Mouse (Mus musculus) left cerebral cortex, postnatal 14 days (tissue): Measurements from ENCODE around the gene 4933416C03Rik. TPM values are rescaled to one million over a fixed set of nuclear protein-coding genes. Genes with fewer than 3 reads are reported as not detected.

Experiments used
- DNase-seq, 2 experiments: peaks; one replicate each; pipeline ENCODE4 v3.0.0; 2021 to 2022; ENCODE audit warnings: low spot score in 2 of 2, mixed read lengths in 1 of 2
- intact Hi-C: fragments of 180-260 bp; cut with DNase I; formaldehyde crosslinking; loops from one replicate; pipeline ENCODE4 v1.15.1; 2025
- total RNA-seq, 2 experiments: library from RNA; stranded (reverse); gene quantifications; 2 replicates each; pipeline ENCODE4 v1.2.3; 2021

The 4933416C03Rik gene
- total RNA-seq, 2 experiments from 2014 or later = not detected

- intact Hi-C loops = loop anchor here (2.0 kb wide), 1 partner anchor 113 kb away; no protein-coding TSS in a partner anchor
- peak; percentile 20 to 50 for DNase-seq
These were observed 29.8 kb downstream of the 4933416C03Rik start for GRCm38 (mm10) chr10:116083965-116084364.

GRCm38 (mm10) chr10:116080841-116081240 is 32.9 kb downstream of the 4933416C03Rik start:
- no peak for DNase-seq
- intact Hi-C loops = no loop called here

- DNase-seq = no peak
- intact Hi-C loops = no loop called here
These were observed 34.3 kb downstream of the 4933416C03Rik start for GRCm38 (mm10) chr10:116079396-116079795.

- intact Hi-C loops = no loop called here
- DNase-seq = no peak
These were observed 35.1 kb downstream of the 4933416C03Rik start for GRCm38 (mm10) chr10:116078636-116079035.

- intact Hi-C loops = no loop called here
- peak in 1 of 2 experiments; percentile 41 for DNase-seq
These were observed 37.8 kb downstream of the 4933416C03Rik start for GRCm38 (mm10) chr10:116075954-116076353.

Other genes starting within 250 kb of the 4933416C03Rik start
- gene Ptprr, start 95.7 kb downstream of the 4933416C03Rik start, total RNA-seq = 10 to 100 TPM; 28.3 to 29.2 TPM
- 10 to 100 TPM; 23.5 to 25.5 TPM for gene Ptprb, start 161.6 kb upstream of the 4933416C03Rik start, total RNA-seq